Mouse (Mus musculus) kidney, embryonic 16.5 days (tissue): ENCODE data around the gene Nup188. TPM values are rescaled to one million over a fixed set of nuclear protein-coding genes. Genes with fewer than 3 reads are reported as not detected.

Experiments used
- ATAC-seq: fragments of 200-750 bp; cut with Nextera tagmentation; 2 replicates; pipeline ENCODE4 v1.8.0; 2017; ENCODE audit warnings: moderate TSS enrichment; ENCODE audit not compliant: low FRiP score, low TSS enrichment
- H3K27ac ChIP-seq: fragments of 300-500 bp; sonication (generic); 2 replicates; pipeline ENCODE4 v1.5.1; 2014; ENCODE audit warnings: low read length
- H3K27me3 ChIP-seq: fragments of 300-500 bp; sonication (generic); 2 replicates; pipeline ENCODE4 v1.6.1; 2014; ENCODE audit warnings: low read length, control low read depth, mixed read lengths; ENCODE audit not compliant: insufficient read depth
- H3K36me3 ChIP-seq: fragments of 300-500 bp; sonication (generic); 2 replicates; pipeline ENCODE4 v1.6.1; 2014; ENCODE audit warnings: low read length, control low read depth, mixed read lengths; ENCODE audit not compliant: insufficient read depth
- H3K4me1 ChIP-seq: fragments of 300-500 bp; sonication (generic); 2 replicates; pipeline ENCODE4 v1.6.1; 2014; ENCODE audit warnings: low read length, control low read depth, mixed read lengths; ENCODE audit not compliant: insufficient read depth
- H3K4me2 ChIP-seq: fragments of 300-500 bp; sonication (generic); replicated peaks from 2 replicates; pipeline ENCODE4 v1.6.1; 2014; ENCODE audit warnings: low read depth, low read length
- H3K4me3 ChIP-seq: fragments of 300-500 bp; sonication (generic); 2 replicates; pipeline ENCODE4 v1.5.1; 2014; ENCODE audit warnings: mild to moderate bottlenecking, low read length
- H3K9ac ChIP-seq: fragments of 300-500 bp; sonication (generic); replicated peaks from 2 replicates; pipeline ENCODE4 v1.6.1; 2014; ENCODE audit warnings: low read length
- H3K9me3 ChIP-seq: fragments of 300-500 bp; sonication (generic); 2 replicates; pipeline ENCODE4 v1.6.1; 2016; ENCODE audit warnings: low read length, control low read depth
- WGBS: fragments of 180-500 bp; shearing (Covaris S2); extraction: QIAGEN DNeasy Blood & Tissue Kit; methylation state at CpG from one replicate; pipeline ENCODE4 v1.1.7; 2014; 5-methylcytosine and 5-hydroxymethylcytosine counted together
- polyA plus RNA-seq: library from polyadenylated mRNA; unstranded; fragments of >200 nt; fragmentation: Nextera tagmentation; extraction: Ambion mirVana; gene quantifications from 2 replicates; pipeline ENCODE4 v1.2.1, GENCODE M21; 2015

The Nup188 gene
- polyA plus RNA-seq, 1 experiment from 2014 or later = 37.6 TPM

DNA sequence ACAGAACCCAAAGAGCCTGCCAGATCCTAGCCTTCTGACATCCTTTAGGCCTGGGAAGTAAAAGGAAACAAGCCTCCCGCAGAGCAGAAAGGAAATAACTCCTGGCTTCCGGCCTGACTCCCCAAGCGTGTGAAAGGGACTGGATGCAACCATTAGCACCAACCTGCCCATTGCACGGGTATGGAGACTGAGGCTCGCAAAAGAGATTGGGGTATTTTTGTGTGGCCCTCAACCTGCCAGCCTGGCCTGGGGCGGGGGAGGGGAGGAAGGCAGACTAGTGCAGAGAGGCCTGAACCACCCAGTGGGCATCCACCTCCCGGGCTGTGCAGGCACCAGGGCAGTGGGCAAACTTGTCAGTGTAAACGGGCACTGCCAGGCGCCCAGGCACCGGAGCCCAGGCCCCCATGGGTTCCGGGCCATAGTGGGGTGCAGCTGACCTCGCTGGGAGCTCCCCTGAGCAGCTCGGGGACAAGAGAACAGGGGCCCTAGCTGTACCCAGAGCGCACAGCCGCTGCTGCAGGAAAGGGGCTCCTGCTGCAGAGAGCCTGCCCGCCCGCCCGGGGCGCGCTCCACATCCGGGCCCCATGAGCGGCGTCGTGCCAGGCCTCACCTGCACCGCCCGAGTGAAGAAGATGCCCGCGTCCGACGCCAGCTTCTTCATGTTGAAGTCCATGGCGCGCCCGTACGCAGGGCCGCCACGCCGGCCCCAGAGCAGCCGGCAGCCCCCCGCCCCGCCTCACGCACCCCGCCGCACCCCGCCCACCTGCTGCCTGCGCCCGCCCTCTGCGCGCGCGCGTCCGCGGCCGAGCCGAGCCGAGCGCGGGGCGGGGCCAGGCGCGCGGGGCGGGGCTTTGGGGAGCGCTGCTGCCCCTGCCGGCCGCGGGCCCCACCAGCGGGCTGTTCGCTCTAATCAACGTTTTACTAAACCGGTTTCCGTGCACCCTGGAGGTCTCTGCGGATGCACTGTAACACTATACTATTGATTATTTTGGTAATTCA lies 72.6 kb downstream of the Nup188 start, which contains the start of gene Sh3glb2:
Gene Sh3glb2 (minus strand): TSS at position 805 of the 999 bp plus-strand sequence.
- 1% methylated on average over 60 of the region's 73 CpGs for WGBS
- Histone ChIP-seq H3K36me3 (0 out of 2 replicates have a peak, but pooled peaks cover 5% of the 10 kb centered on the region), H3K4me3 (peak within 1 kb of the TSS; percentile 62), H3K4me1 (peaks cover 21% of the 10 kb centered on the region), H3K9ac (peak within 1 kb of the TSS; percentile 71), H3K27me3 (no peaks in the 10 kb centered on the region), H3K9me3 (no peaks in the 10 kb centered on the region), H3K27ac (peak within 1 kb of the TSS; percentile 57), H3K4me2 (peak within 1 kb of the TSS; percentile 88)
- ATAC-seq = peak; percentile 69

DNA sequence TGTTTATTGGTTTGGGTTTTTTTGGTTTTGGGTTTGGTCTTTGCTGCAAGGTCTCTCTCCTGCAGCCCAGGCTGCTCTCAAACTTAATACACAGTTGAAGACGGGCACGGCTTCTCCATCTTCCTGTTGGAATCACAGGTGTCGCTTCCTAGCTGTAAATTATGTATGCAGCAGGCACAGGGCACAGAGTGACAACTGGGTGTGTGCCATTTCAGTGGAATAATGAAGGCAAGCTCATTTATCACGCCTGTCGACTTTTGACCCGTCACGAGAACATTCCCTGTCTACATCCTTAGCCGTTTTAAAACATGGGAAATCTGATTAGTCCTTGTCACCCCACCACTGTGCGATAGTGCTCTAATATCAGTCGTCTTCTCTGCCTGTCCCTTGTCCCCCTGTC lies 74.4 kb downstream of the Nup188 start:
- ATAC-seq = no peak
- no peak overlapping the region for H3K9ac ChIP-seq
- H3K27ac ChIP-seq = no peak overlapping the region
- no peak overlapping the region for H3K4me2 ChIP-seq
- no peaks in the 10 kb centered on the region for H3K36me3 ChIP-seq
- no peaks in the 10 kb centered on the region for H3K9me3 ChIP-seq
- no peak overlapping the region for H3K4me3 ChIP-seq
- H3K27me3 ChIP-seq = no peaks in the 10 kb centered on the region
- WGBS = 62% methylated on average over 10 of the region's 10 CpGs
- peaks cover 32% of the 10 kb centered on the region for H3K4me1 ChIP-seq

DNA sequence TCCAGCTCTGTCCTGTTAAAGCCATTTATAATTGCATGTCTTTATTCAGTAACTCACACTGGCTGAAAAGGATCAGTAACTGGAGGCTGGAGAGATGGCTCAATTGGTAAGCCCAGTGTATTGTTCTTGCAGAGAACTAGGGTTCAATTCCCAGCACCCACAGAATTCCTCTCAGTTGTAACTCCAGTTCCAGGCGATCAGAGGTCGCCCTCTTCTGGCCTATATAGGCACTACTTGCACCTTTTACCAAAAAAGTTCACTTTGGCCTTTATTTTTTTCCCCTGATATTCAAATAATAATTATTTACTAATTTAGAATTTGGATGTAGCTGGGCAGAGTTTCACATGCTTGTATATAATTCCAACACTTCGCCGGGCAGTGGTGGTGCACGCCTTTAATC lies 76.7 kb downstream of the Nup188 start:
- H3K4me2 ChIP-seq = no peak overlapping the region
- H3K9me3 ChIP-seq = no peaks in the 10 kb centered on the region
- no peaks in the 10 kb centered on the region for H3K27me3 ChIP-seq
- ATAC-seq = no peak
- H3K4me1 ChIP-seq = peaks cover 24% of the 10 kb centered on the region
- 73% methylated on average over 5 of the region's 5 CpGs for WGBS
- no peak overlapping the region for H3K27ac ChIP-seq
- H3K4me3 ChIP-seq = no peak overlapping the region
- H3K36me3 ChIP-seq = peaks cover 9% of the 10 kb centered on the region
- no peak overlapping the region for H3K9ac ChIP-seq

DNA sequence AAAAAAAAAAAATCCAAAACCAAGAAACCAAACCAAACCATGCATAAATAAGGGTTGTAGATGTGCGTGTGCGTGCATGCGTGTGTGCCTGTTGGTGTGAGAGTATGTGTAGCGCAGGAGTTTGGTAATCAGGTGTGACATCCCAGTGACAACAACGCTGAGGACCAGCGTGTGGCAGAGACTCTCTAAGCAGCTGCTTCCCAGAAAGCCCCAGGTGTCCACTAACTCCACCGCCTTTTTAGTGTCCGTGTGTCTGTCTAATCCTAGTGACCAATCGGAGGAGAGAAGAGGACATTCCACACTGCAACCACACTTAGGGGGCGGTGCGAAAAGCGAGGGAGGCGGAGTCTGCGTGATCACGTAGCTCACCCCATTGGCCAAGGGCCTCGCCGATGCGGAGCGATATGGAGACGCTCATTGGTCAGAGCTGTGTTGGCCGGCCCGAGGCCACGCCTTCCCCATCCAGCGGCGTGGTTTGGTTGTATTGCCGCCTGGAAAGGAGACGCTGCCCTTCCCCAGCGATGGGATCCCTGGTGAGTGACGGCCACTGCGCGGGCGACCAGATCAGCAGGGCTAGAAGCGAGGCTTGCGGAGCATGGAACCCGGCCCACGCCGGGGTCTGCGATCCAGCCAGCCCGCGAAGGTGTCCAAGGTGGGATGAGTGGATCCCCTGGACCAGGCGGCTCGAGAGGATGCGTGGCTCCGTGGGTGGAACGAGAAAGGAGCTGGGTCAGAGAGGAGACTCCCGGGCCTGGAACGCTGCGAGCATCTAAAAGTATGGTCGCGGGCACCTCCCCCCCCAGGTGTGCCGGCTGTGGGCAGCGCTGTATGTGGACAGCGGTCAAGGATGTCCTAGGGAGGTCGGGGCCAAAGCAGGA lies 77.8 kb downstream of the Nup188 start, which contains the start of gene Miga2:
Gene Miga2 (plus strand): TSS at position 461 of the 878 bp plus-strand sequence.
- WGBS = under 1% methylated on average over 54 of the region's 54 CpGs
- Histone ChIP-seq H3K4me3 (peak within 1 kb of the TSS; percentile 66), H3K9me3 (no peaks in the 10 kb centered on the region), H3K27ac (peak within 1 kb of the TSS; percentile 57), H3K27me3 (no peaks in the 10 kb centered on the region), H3K36me3 (peaks cover 20% of the 10 kb centered on the region), H3K9ac (peak within 1 kb of the TSS; percentile 76), H3K4me2 (peak within 1 kb of the TSS; percentile 85), H3K4me1 (peaks cover 16% of the 10 kb centered on the region)
- peak; percentile 99 for ATAC-seq

DNA sequence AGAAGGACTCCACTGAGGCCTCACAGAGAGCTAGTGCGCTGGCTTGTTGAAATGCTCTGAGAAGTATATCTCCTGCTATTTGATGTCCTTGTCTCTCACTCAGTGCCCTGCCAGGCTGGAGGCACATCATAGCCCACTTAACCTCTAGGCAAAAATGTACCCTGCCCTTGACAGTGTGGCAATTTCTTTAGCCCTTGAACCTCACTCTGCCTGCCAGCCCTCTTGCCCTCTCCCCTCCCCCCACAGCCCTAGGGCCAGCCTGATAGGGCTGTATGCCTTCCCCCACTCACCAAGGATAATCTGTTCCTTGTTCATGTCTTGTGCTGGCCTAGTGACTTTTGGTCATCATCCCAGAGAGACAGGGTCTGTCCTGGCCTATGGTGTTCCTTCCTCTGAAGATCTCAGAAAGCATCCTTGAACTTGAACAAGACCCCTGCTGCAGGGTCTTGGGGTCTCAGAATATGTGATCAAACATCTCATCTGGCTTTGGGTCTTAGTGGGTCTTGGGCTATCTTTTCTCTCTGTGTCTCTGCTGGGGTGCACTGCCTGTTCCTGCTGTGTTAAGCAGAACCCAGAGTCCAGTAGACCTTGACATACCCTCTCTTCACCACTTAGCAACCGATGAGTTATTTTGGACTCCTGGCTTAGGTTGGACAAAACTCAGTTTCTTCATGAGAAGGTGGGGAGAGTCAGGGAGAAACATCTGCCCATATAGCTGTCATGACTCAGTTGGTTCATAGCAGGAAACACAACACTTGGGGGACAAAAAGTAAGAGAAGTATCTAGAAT lies 79.3 kb downstream of the Nup188 start:
- H3K4me1 ChIP-seq = peaks cover 16% of the 10 kb centered on the region
- H3K36me3 ChIP-seq = peaks cover 34% of the 10 kb centered on the region
- no peaks in the 10 kb centered on the region for H3K9me3 ChIP-seq
- H3K27ac ChIP-seq = no peak overlapping the region
- no peaks in the 10 kb centered on the region for H3K27me3 ChIP-seq
- peak overlapping the region; percentile 85 for H3K4me2 ChIP-seq
- no peak for ATAC-seq
- peak overlapping the region; percentile 76 for H3K9ac ChIP-seq
- peak overlapping the region; percentile 66 for H3K4me3 ChIP-seq
- WGBS = 88% methylated on average over 2 of the region's 2 CpGs

DNA sequence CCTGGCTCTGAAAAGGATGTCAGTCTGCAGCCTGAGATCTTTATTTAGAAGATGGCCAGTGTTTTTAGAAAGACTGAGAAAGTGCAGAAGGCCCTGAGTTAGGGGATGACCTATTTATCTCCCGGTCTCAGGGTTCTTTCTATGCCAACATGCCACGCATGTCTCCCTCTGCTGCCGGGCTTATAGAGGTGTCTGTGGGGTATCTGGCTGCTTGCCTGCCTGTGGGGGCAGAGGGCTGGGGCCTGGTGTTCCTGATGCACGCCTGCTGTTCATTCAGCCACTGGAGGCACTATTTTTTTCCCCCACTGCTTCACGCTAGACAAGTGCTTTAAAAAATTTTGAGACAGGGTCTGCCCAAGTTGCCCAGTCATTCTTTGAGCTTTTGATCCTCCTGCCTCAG lies 80.0 kb downstream of the Nup188 start:
- Histone ChIP-seq H3K27me3 (no peaks in the 10 kb centered on the region), H3K4me1 (peaks cover 16% of the 10 kb centered on the region), H3K9ac (no peak overlapping the region), H3K27ac (no peak overlapping the region), H3K9me3 (no peaks in the 10 kb centered on the region), H3K4me3 (no peak overlapping the region), H3K4me2 (no peak overlapping the region), H3K36me3 (peaks cover 42% of the 10 kb centered on the region)
- ATAC-seq = no peak
- 65% methylated on average over 5 of the region's 5 CpGs for WGBS

DNA sequence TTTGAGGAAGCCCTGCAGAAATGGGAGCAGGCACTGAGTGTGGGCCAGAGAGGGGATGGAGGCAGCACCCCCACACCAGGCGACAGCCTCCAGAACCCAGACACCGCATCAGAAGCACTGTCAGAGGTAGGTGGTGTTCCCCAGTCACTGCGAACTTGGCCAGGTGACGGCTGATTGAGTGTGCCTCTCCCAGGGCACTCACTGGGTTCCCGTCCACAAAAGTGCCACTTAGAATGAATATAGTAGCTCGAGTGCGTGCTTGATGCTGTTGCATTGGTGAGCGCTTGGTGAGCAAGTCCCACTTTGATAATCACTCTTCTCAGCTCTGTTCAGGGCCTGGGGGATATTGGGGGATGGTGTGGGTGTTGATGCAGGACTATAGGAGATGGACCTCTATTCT lies 85.3 kb downstream of the Nup188 start:
- Histone ChIP-seq H3K4me1 (no peaks in the 10 kb centered on the region), H3K27ac (no peak overlapping the region), H3K27me3 (no peaks in the 10 kb centered on the region), H3K9ac (no peak overlapping the region), H3K36me3 (peaks cover 86% of the 10 kb centered on the region), H3K4me2 (no peak overlapping the region), H3K4me3 (no peak overlapping the region), H3K9me3 (no peaks in the 10 kb centered on the region)
- ATAC-seq = no peak
- whole genome bisulfite sequencing = 97% methylated on average over 8 of the region's 8 CpGs

DNA sequence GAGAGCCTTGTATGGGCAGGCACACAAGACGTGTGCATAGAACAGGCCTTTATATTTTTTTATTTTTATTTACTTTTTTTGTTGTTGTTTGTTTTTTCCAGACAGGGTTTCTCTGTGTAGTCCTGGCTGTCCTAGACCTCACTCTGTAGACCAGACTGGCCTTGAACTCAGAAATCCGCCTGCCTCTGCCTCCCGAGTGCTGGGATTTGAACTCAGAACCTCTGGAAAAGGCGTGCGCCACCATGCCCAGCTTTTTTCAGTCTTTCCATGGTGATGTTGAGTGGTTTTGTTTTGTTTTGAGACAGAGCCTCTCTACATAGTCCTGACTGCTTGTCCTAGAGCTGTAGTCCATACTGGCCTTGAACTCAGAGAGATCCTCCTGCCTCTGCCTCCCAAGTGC lies 86.5 kb downstream of the Nup188 start:
- Histone ChIP-seq H3K4me1 (no peaks in the 10 kb centered on the region), H3K27me3 (no peaks in the 10 kb centered on the region), H3K4me3 (no peak overlapping the region), H3K4me2 (no peak overlapping the region), H3K9ac (no peak overlapping the region), H3K9me3 (no peaks in the 10 kb centered on the region), H3K27ac (no peak overlapping the region), H3K36me3 (peaks cover 89% of the 10 kb centered on the region)
- WGBS = 96% methylated on average over 5 of the region's 5 CpGs
- ATAC-seq = no peak

DNA sequence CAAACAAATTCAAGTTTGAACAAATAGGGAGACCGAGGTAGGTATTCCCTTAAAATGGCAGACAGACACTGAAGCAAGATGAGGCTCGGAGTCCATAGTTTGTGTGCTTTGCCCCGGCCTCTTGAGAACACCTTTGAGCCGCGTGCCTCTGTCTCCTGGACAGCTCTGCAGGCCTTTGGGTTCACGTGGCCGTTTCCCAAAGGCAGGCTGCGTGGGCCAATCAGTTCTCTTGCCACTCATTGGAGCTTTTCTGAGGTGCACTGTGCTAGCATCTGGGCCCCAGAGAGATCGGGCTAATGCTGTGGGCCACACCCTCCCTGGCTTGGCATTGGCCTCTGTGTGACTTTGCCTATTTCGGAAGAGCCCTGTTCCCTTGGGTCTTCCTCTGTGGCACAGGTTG lies 89.7 kb downstream of the Nup188 start:
- H3K36me3 ChIP-seq = peaks cover 80% of the 10 kb centered on the region
- no peak overlapping the region for H3K27ac ChIP-seq
- 92% methylated on average over 10 of the region's 10 CpGs for WGBS
- no peaks in the 10 kb centered on the region for H3K4me1 ChIP-seq
- no peak overlapping the region for H3K9ac ChIP-seq
- ATAC-seq = no peak
- H3K4me2 ChIP-seq = no peak overlapping the region
- H3K27me3 ChIP-seq = no peaks in the 10 kb centered on the region
- H3K9me3 ChIP-seq = no peaks in the 10 kb centered on the region
- H3K4me3 ChIP-seq = no peak overlapping the region
